Mouse (Mus musculus): ENCODE results near the gene Wwtr1.

- TF ChIP-seq GATA1 (IDR thresholded peaks at IDR 0.05; ENCODE audit: borderline replicate concordance, low read length) (no peak), FLI1 (IDR thresholded peaks at IDR 0.05; ENCODE audit: low read length) (no peak)
These were observed 74.0 kb downstream of the Wwtr1 start for GRCm38 (mm10) chr3:57501596-57502220.
